Mouse (Mus musculus): ENCODE data around the gene Dpp9. TPM values are rescaled to one million over a fixed set of nuclear protein-coding genes. Genes with fewer than 3 reads are reported as not detected.
A peak's percentile ranks its signal among the peaks of the same experiment; 100 is the strongest.
"Not testable (repeated sequence)": the region's sequence is repeated elsewhere in the genome, so short reads cannot be mapped to it uniquely, and the experiment has no call there.

Gene Dpp9
- polyA plus RNA-seq (2012; ENCODE audit: insufficient read depth, low replicate concordance): 55.6 and 60.2 TPM in 2 replicates

DNA sequence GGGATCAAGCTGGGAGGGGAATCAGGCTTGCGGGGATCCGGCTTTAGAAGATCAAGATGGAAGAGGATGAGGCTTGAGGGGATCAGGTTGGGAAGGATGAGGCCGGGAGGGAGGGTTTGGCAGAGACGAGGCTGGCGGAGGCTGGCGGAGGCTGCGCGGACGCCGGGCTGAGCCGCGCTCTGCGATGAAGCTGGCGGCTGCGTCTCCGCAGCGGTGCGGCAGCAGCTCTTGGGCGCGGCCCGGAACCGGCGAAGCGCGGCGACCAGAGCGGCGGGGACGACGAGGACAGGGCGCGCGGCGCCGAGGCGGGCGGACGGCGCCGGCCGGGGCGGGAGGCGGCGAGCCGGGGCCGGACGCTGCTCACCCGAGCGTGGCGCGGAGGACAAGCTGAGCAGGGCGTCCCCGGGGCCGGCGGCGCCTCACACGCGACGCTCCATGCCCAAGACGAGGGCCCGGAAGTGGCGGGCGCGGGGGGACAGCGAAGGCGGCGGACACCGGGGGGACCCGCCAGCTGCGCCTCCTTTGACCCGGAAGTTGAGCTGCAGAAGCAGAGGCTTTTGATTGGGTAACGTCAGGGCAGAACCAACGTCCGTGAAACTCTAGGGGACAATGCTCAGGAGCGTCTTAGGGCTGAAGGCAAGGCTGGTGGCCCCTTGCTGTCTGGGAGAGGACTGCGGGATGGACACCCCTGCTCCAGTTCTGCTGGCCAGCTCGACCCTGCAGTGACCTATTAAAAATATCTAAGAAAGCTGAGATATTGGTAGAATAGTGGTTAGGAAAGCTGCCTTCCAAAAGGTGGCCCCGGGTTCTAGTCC lies at the start of gene Dpp9:
Dpp9 (minus strand) TSS at position 529 of the 815 bp plus-strand sequence.
- Histone ChIP-seq H3K4me1 (peaks cover 60% of the 10 kb centered on the region), H3K4me3 (replicated peaks) (peak within 1 kb of the TSS; percentile 96), H3K36me3 (replicated peaks; ENCODE audit: low read length) (peaks cover 32% of the 10 kb centered on the region), H3K9me3 (no peaks in the 10 kb centered on the region), H3K27me3 (replicated peaks) (peaks cover 3% of the 10 kb centered on the region)
- no peak for TF ChIP-seq GATA1 (IDR thresholded peaks at IDR 0.05; ENCODE audit: borderline replicate concordance, low read length)
- no peak for TF ChIP-seq FLI1 (IDR thresholded peaks at IDR 0.05; ENCODE audit: low read length)

DNA sequence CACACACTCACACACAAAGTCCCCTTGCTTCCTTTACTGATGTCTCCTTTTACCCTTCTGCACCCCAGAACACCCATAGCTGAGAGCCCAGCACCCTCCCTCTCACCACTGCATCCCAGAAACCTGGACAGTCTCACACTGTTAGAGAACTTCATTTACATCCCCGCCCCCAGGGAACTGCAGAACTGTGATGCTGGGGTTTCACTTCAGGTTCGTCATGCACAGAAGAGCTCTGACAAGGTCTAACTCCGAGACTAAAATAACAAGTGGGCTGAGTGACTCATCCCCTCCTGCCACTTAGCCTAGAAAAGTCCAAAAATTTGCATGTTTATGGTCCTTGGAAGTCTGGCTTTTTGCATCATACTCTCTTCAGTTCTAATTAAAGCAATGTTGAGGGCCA lies 47.6 kb upstream of the Dpp9 start:
- H3K4me1 ChIP-seq: peaks cover 80% of the 10 kb centered on the region
- H3K36me3 ChIP-seq (replicated peaks; ENCODE audit: low read length): peaks cover 49% of the 10 kb centered on the region
- H3K9me3 ChIP-seq: no peaks in the 10 kb centered on the region
- peak overlapping the region; percentile 9 for H3K4me3 ChIP-seq (replicated peaks)
- no peaks in the 10 kb centered on the region for H3K27me3 ChIP-seq (replicated peaks)
- TF ChIP-seq FLI1 (IDR thresholded peaks at IDR 0.05; ENCODE audit: low read length): no peak
- no peak for TF ChIP-seq GATA1 (IDR thresholded peaks at IDR 0.05; ENCODE audit: borderline replicate concordance, low read length)

- H3K36me3 ChIP-seq (replicated peaks; ENCODE audit: low read length): peaks cover 49% of the 10 kb centered on the region
- TF ChIP-seq FLI1 (IDR thresholded peaks at IDR 0.05; ENCODE audit: low read length): no peak
- TF ChIP-seq GATA1 (IDR thresholded peaks at IDR 0.05; ENCODE audit: borderline replicate concordance, low read length): no peak
- H3K9me3 ChIP-seq: no peaks in the 10 kb centered on the region
- no peaks in the 10 kb centered on the region for H3K27me3 ChIP-seq (replicated peaks)
- H3K4me1 ChIP-seq: peaks cover 80% of the 10 kb centered on the region
- peak overlapping the region; percentile 9 for H3K4me3 ChIP-seq (replicated peaks)
Measured at GRCm38 (mm10) chr17:56265869-56266268, 47.2 kb upstream of the Dpp9 start.

DNA sequence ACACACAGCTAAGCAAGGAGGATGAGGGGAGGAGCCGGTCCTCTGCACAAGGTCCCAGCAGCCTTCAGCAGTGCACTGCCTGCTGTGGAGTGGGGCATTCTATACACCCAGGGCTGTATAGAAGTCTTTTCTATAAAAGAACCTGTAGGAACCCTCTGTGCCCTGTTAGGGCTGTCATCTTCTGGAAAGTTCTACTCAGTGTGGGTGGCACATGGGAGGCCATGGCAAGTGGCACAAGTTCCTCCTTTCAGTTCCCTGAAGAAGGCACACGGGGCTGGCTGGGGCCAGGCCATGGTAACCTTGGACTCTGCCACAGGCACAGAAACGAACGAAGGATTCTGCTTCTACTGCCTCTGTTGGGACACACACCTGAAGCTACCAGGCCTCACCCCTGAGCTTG lies 46.3 kb upstream of the Dpp9 start:
- peaks cover 80% of the 10 kb centered on the region for H3K4me1 ChIP-seq
- TF ChIP-seq FLI1 (IDR thresholded peaks at IDR 0.05; ENCODE audit: low read length) (no peak), GATA1 (IDR thresholded peaks at IDR 0.05; ENCODE audit: borderline replicate concordance, low read length) (no peak)
- H3K36me3 ChIP-seq (replicated peaks; ENCODE audit: low read length): peaks cover 49% of the 10 kb centered on the region

DNA sequence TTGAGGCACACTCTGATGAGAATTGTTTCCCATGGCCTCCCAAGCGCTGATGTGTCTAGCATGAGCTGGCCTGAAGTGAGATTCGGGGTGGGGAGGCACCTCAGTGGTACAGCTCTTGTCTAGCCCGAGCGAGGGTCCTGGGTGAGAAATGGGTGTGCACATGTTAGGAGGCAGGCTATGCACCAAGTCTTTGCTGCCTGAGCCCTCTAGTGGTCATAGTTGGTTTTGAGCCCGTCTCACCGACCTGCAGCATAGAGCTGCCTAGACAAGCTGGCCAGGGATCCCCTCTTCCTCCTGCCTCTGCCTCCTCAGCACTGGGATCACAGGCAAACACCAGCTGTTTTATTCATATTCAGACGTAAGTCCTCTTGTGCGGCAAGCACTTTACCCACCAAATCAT lies 45.3 kb upstream of the Dpp9 start:
- no peaks in the 10 kb centered on the region for H3K9me3 ChIP-seq
- H3K27me3 ChIP-seq (replicated peaks): no peaks in the 10 kb centered on the region
- H3K4me1 ChIP-seq: peaks cover 81% of the 10 kb centered on the region
- H3K4me3 ChIP-seq (replicated peaks): peak overlapping the region; percentile 15
- TF ChIP-seq FLI1 (IDR thresholded peaks at IDR 0.05; ENCODE audit: low read length): no peak
- TF ChIP-seq GATA1 (IDR thresholded peaks at IDR 0.05; ENCODE audit: borderline replicate concordance, low read length): no peak
- H3K36me3 ChIP-seq (replicated peaks; ENCODE audit: low read length): peaks cover 51% of the 10 kb centered on the region

More for the DNA sequence above, 46.3 kb upstream of the Dpp9 start:
- Histone ChIP-seq H3K27me3 (replicated peaks) (no peaks in the 10 kb centered on the region), H3K9me3 (no peaks in the 10 kb centered on the region), H3K4me3 (replicated peaks) (peak overlapping the region; percentile 30)

DNA sequence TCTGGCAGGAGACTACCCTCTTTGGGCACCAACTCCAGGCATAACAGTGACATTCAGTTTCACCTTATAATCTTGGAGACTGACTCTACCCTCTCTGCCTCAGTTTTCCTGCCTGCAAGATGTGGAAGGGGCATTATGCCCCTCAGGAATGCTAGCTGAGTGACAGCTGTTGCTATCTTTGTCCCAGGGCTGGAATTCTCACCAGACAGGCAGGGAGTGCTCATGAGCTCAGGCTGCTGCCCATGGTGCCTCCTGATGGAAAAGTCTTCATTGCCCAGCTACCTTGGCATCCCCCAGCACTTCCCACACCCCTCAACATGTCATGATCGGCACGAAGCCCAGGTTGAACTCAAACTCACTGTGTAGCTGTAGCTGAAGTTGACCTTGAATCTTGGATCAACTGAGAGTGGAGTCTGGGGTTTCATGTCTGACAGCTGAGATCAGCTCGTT lies 44.0 kb upstream of the Dpp9 start:
- H3K27me3 ChIP-seq (replicated peaks): no peaks in the 10 kb centered on the region
- no peak for TF ChIP-seq GATA1 (IDR thresholded peaks at IDR 0.05; ENCODE audit: borderline replicate concordance, low read length)
- no peak for TF ChIP-seq FLI1 (IDR thresholded peaks at IDR 0.05; ENCODE audit: low read length)
- H3K9me3 ChIP-seq: no peaks in the 10 kb centered on the region
- H3K36me3 ChIP-seq (replicated peaks; ENCODE audit: low read length): peaks cover 61% of the 10 kb centered on the region
- H3K4me3 ChIP-seq (replicated peaks): no peak overlapping the region
- H3K4me1 ChIP-seq: peaks cover 86% of the 10 kb centered on the region

DNA sequence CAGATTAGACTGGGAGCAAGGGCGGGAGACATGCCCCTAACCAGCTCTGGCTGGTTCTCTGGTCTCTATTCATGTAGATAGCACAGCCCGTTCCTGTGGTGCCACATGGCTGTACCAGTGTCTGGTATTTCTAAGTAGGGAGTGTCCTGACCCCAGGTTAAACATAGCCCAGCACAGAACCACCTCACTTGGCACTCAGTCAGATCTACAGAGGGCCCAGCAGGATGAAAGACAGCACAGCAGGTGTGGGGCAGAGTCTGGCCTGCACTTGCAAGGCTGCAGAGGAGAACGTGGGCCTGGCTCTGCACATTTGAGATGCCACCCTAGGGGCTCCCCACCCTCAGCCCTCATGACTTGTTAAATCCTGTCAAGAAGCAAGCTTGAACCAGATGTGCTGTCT lies 42.5 kb upstream of the Dpp9 start:
- peak overlapping the region; percentile 15 for H3K4me3 ChIP-seq (replicated peaks)
- H3K9me3 ChIP-seq: no peaks in the 10 kb centered on the region
- peaks cover 61% of the 10 kb centered on the region for H3K36me3 ChIP-seq (replicated peaks; ENCODE audit: low read length)
- TF ChIP-seq GATA1 (IDR thresholded peaks at IDR 0.05; ENCODE audit: borderline replicate concordance, low read length) (no peak), FLI1 (IDR thresholded peaks at IDR 0.05; ENCODE audit: low read length) (no peak)
- no peaks in the 10 kb centered on the region for H3K27me3 ChIP-seq (replicated peaks)
- H3K4me1 ChIP-seq: peaks cover 84% of the 10 kb centered on the region

DNA sequence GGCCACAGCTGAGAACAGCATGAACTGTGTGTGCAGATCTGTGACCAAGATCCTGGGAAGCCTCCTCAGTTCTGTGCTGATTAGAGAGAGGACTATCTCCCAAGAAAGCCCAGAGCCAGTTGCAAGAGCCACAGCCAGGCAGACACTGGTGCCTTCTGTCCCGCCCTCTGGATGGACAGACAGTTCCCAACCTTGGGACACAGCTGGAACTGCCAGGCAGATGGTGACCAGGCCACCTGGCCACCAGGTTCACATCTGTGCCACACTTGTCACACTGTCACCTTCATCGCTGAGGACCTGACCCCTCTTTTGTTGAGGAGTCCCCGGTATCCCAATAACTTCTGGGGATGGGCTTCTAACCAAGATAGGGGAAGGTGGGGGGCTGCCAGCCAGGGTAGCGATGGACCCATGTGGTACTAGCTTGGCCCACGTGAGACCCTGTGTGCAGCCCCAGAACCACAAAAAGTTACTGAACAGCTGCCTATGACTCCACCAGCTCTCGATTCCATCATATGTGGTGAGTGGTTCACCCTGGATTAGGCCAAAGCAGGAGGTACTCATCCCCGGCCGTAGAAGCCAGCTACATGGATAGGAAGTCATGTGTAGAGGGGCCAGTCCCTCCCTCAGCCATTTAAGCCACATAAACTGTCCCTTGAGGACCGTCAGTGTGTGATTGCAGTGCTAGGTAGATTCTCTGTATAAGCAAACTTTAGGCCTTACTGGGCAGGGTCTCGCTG lies 40.8 kb upstream of the Dpp9 start:
- Histone ChIP-seq H3K36me3 (replicated peaks; ENCODE audit: low read length) (peaks cover 53% of the 10 kb centered on the region), H3K4me3 (replicated peaks) (peak overlapping the region; percentile 74), H3K27me3 (replicated peaks) (no peaks in the 10 kb centered on the region), H3K4me1 (peaks cover 80% of the 10 kb centered on the region), H3K9me3 (no peaks in the 10 kb centered on the region)
- TF ChIP-seq FLI1 (IDR thresholded peaks at IDR 0.05; ENCODE audit: low read length) (no peak), GATA1 (IDR thresholded peaks at IDR 0.05; ENCODE audit: borderline replicate concordance, low read length) (no peak)

DNA sequence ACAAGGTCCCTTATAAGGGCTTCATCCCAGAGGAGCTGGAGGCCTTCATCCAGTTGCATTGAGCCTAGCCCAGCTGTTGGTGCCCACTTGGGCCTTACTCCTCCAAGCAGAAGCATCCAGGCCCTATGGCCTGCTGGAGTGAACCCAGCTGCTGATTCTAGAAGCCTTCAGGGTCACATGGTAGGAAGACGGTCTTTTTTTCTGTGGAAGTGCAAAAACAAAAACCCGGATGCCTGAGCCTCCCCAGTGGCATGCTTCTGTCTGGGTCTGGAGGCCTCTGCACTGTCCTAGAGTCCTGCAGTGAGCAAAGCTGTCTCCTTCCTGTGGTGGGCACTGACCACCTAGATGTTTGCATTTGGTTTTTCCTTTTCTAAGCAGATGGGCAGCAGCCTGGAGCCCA lies 40.1 kb upstream of the Dpp9 start:
- peaks cover 74% of the 10 kb centered on the region for H3K4me1 ChIP-seq
- not testable (repeated sequence) for H3K9me3 ChIP-seq; H3K27me3 ChIP-seq (replicated peaks)
- peaks cover 53% of the 10 kb centered on the region for H3K36me3 ChIP-seq (replicated peaks; ENCODE audit: low read length)
- peak overlapping the region; percentile 79 for H3K4me3 ChIP-seq (replicated peaks)

GRCm38 (mm10) chr17:56258269-56258668 lies 39.6 kb upstream of the Dpp9 start:
- Histone ChIP-seq H3K4me1 (peaks cover 73% of the 10 kb centered on the region), H3K4me3 (replicated peaks) (peak overlapping the region; percentile 79), H3K36me3 (replicated peaks; ENCODE audit: low read length) (peaks cover 52% of the 10 kb centered on the region)
- not testable (repeated sequence) for H3K9me3 ChIP-seq; H3K27me3 ChIP-seq (replicated peaks)

All from megakaryocyte, embryonic 14.5 days (primary cell).